Mouse (Mus musculus): ENCODE results near the gene Palm2. TPM values are rescaled to one million over a fixed set of nuclear protein-coding genes. Genes with fewer than 3 reads are reported as not detected.

Gene Palm2
- total and polyA plus RNA-seq, 2 experiments from 2014 or later: 26.4 to 33.1 TPM

DNA sequence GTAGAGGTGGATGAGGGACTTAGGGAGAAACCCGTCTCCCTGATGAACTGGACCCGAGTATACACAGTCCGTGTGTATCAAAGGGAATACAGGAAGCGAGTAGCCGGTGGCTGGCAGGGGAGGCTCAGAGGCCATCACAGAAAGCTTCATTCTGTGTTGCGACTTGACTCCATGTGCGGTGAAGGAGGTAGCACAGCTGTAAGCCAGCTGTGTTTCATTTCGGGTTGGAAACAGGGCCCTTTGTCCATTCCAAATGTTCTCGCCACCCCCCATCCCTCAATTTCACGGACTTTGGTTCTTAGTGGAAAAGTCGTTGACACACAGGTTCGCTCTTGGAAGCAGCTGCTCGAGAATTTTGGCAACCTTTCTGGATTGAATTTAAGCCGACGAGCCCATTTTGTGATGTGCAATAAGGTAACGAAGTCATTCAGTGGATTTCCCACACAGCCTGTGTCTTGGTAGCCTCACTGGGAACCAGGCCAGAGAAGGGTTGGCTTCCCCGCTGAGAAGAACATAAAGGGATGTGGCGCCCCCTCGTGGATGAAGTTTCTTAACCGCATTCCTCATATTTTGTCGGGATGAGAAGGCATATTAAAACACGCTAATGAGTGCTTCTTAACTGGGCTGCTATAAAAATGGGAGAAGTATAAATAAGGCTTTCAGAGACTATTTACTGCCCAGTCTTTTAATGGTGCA, 173.3 kb downstream of the Palm2 start:
- Histone ChIP-seq H3K27ac (ENCODE audit: low read depth, low read length) (no peak overlapping the region), H3K9me3 (ENCODE audit: low read length) (no peaks in the 10 kb centered on the region), H3K4me3 (ENCODE audit: low read depth, low read length) (no peak overlapping the region), H3K36me3 (ENCODE audit: insufficient read depth, low read length) (no peaks in the 10 kb centered on the region), H3K27me3 (ENCODE audit: insufficient read depth, low read length) (no peaks in the 10 kb centered on the region), H3K9ac (replicated peaks; ENCODE audit: low read length, poor library complexity, severe bottlenecking) (no peak overlapping the region), H3K4me1 (ENCODE audit: insufficient read depth, low read length) (no peaks in the 10 kb centered on the region), H3K4me2 (ENCODE audit: low read depth, low read length, poor library complexity, severe bottlenecking) (peak overlapping the region; percentile 2; the same call in 1 of the 2 replicates)
- peak; percentile 95 for DNase-seq (ENCODE audit: low spot score)
- ATAC-seq (ENCODE audit: low FRiP score): peak; percentile 54; the same call in 1 of the 2 replicates
- WGBS: 38% methylated on average over 22 of the region's 22 CpGs
- TF ChIP-seq CTCF (IDR thresholded peaks at IDR 0.05): peak; percentile 88

DNA sequence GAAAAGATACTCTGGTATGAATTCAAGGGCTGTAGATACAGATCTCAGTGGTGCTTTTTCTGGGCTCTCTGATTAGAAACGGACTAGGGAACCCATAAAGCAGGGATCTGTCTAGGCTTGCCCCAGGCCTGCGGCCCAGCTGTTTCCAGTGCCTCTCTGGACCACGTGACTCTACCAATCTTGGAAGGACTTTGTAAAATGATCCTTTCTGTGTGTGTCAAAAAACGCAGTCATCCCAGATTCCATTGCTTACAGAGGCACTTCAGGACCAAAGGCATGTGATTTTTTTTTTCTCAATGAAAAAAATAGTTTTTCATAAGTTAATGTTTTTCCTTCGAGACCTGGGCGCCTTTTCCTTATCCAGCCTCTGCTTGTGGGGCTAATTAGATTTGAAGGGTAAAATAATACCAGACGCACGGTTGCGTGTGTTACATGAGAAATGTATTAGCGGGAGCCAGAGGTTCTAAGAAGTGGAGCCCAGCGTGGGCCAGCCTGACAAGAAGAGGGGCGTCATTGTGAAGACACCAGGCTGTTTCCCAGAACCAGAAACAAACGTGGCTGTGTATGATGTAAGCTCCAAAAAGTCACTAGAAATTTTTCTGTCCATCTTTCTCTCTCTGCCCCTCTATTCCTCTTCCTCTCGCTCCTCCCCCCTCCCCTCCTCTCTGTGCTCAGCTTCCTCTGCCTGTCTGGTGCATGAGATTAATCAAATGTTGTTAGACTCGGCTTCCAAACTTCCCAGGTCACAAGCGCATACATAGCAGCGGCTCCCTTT, 177.4 kb downstream of the Palm2 start:
- Histone ChIP-seq H3K27ac (ENCODE audit: low read depth, low read length) (no peak overlapping the region), H3K9me3 (ENCODE audit: low read length) (no peaks in the 10 kb centered on the region), H3K36me3 (ENCODE audit: insufficient read depth, low read length) (no peaks in the 10 kb centered on the region), H3K9ac (replicated peaks; ENCODE audit: low read length, poor library complexity, severe bottlenecking) (no peak overlapping the region), H3K4me1 (ENCODE audit: insufficient read depth, low read length) (no peaks in the 10 kb centered on the region), H3K4me2 (ENCODE audit: low read depth, low read length, poor library complexity, severe bottlenecking) (no peak overlapping the region), H3K27me3 (ENCODE audit: insufficient read depth, low read length) (no peaks in the 10 kb centered on the region), H3K4me3 (ENCODE audit: low read depth, low read length) (no peak overlapping the region)
- TF ChIP-seq CTCF (IDR thresholded peaks at IDR 0.05): no peak
- WGBS: 42% methylated on average over 17 of the region's 17 CpGs
- DNase-seq (ENCODE audit: low spot score) (no peak), ATAC-seq (ENCODE audit: low FRiP score) (no peak)

DNA sequence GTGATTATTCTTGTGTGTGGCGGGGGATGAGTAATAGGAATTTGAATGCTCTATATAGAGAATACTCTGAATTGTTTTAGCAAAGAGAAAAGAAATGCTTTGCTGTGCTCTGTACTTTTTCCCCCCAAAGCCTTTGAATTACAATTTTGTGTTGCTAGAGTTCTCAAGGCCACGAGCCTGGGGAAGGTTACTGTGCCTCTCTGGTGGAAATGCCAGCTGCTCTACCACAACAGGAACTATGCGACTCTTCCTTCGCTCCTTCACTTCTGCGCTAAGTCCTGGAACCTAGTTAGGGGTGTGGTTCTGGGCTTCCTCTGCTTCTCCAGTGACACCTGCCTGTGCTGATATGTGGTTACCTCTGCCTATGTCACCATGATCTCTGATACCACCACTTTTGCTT, 178.7 kb downstream of the Palm2 start:
- WGBS: 93% methylated on average over 5 of the region's 5 CpGs
- no peak for ATAC-seq (ENCODE audit: low FRiP score)

DNA sequence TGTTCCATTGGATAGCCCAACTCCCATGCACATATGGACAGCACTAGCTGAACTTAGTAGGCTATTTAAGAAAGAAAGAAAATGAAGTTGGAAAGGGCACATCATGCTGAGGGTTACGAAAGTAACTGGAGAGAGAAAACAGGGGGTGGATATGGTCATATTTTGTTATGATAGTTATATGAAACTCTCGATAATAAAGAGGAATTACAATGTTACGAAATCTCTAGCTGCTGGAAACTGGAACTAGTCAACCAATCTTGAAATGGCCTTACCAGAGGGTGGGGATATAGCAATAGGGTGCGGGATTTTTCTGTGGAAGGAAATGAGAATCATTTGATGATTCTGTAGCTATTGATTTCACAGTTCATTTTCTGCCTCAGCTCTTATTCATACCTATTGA, 180.6 kb downstream of the Palm2 start:
- TF ChIP-seq CTCF (IDR thresholded peaks at IDR 0.05): no peak
- Histone ChIP-seq H3K36me3 (ENCODE audit: insufficient read depth, low read length) (no peaks in the 10 kb centered on the region), H3K9me3 (ENCODE audit: low read length) (no peaks in the 10 kb centered on the region), H3K4me3 (ENCODE audit: low read depth, low read length) (no peak overlapping the region), H3K4me1 (ENCODE audit: insufficient read depth, low read length) (no peaks in the 10 kb centered on the region), H3K4me2 (ENCODE audit: low read depth, low read length, poor library complexity, severe bottlenecking) (no peak overlapping the region), H3K9ac (replicated peaks; ENCODE audit: low read length, poor library complexity, severe bottlenecking) (no peak overlapping the region), H3K27me3 (ENCODE audit: insufficient read depth, low read length) (no peaks in the 10 kb centered on the region), H3K27ac (ENCODE audit: low read depth, low read length) (no peak overlapping the region)
- DNase-seq (ENCODE audit: low spot score) (no peak), ATAC-seq (ENCODE audit: low FRiP score) (no peak)
- 94% methylated on average over 4 of the region's 4 CpGs for WGBS

More for the DNA sequence above, 178.7 kb downstream of the Palm2 start:
- H3K4me2 ChIP-seq (ENCODE audit: low read depth, low read length, poor library complexity, severe bottlenecking): no peak overlapping the region
- no peak overlapping the region for H3K9ac ChIP-seq (replicated peaks; ENCODE audit: low read length, poor library complexity, severe bottlenecking)
- H3K27ac ChIP-seq (ENCODE audit: low read depth, low read length): no peak overlapping the region
- no peak for DNase-seq (ENCODE audit: low spot score)
- no peaks in the 10 kb centered on the region for H3K27me3 ChIP-seq (ENCODE audit: insufficient read depth, low read length)
- H3K4me1 ChIP-seq (ENCODE audit: insufficient read depth, low read length): no peaks in the 10 kb centered on the region
- no peak for TF ChIP-seq CTCF (IDR thresholded peaks at IDR 0.05)
- no peaks in the 10 kb centered on the region for H3K36me3 ChIP-seq (ENCODE audit: insufficient read depth, low read length)
- no peak overlapping the region for H3K4me3 ChIP-seq (ENCODE audit: low read depth, low read length)
- no peaks in the 10 kb centered on the region for H3K9me3 ChIP-seq (ENCODE audit: low read length)

DNA sequence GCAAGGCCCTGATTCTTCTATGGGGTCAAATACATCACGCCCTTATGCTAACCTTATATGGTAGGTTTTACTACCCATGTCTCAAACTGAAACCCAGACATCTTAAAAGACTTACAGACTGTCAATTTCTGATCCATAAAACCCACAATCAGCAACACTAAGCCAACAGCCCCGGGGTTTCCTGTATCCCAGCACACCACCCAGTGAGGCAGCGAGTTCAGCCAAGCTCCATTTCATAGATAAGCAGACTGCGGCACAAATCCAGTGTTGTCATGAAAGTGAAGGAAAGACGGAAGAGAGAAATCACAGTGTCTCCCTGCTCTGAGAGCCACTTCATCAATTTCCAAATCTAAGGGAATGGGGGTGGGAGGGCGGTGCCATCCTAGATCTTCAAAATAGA, 184.7 kb downstream of the Palm2 start:
- WGBS: 81% methylated on average over 6 of the region's 6 CpGs
- H3K36me3 ChIP-seq (ENCODE audit: insufficient read depth, low read length): no peaks in the 10 kb centered on the region
- no peak for TF ChIP-seq CTCF (IDR thresholded peaks at IDR 0.05)
- H3K9ac ChIP-seq (replicated peaks; ENCODE audit: low read length, poor library complexity, severe bottlenecking): no peak overlapping the region
- H3K27me3 ChIP-seq (ENCODE audit: insufficient read depth, low read length): no peaks in the 10 kb centered on the region
- no peak overlapping the region for H3K27ac ChIP-seq (ENCODE audit: low read depth, low read length)
- H3K4me2 ChIP-seq (ENCODE audit: low read depth, low read length, poor library complexity, severe bottlenecking): no peak overlapping the region
- no peak overlapping the region for H3K4me3 ChIP-seq (ENCODE audit: low read depth, low read length)
- ATAC-seq (ENCODE audit: low FRiP score) (no peak), DNase-seq (ENCODE audit: low spot score) (no peak)
- no peaks in the 10 kb centered on the region for H3K9me3 ChIP-seq (ENCODE audit: low read length)
- H3K4me1 ChIP-seq (ENCODE audit: insufficient read depth, low read length): no peaks in the 10 kb centered on the region

DNA sequence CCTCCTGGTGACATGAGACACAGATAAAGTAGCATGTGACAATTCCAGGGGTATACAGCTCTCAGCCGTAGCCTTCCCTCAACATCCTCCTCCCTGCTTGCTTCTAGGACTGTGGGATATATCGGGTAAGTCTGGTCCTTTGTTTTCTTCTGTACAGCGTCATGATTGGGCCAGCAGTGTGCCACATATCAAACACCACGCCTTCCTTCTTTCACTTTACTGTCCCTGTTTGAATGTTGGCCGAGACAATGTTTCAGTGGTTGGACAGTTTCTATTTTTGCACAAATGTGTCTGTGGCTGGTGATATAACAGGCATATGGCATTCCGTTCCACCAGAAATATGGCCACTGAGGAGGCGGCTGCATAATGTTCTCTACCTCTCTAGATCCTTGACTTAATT, 188.8 kb downstream of the Palm2 start:
- no peak overlapping the region for H3K9ac ChIP-seq (replicated peaks; ENCODE audit: low read length, poor library complexity, severe bottlenecking)
- H3K4me3 ChIP-seq (ENCODE audit: low read depth, low read length): no peak overlapping the region
- TF ChIP-seq CTCF (IDR thresholded peaks at IDR 0.05): no peak
- no peaks in the 10 kb centered on the region for H3K9me3 ChIP-seq (ENCODE audit: low read length)
- no peaks in the 10 kb centered on the region for H3K36me3 ChIP-seq (ENCODE audit: insufficient read depth, low read length)
- no peak overlapping the region for H3K27ac ChIP-seq (ENCODE audit: low read depth, low read length)
- no peak overlapping the region for H3K4me2 ChIP-seq (ENCODE audit: low read depth, low read length, poor library complexity, severe bottlenecking)
- no peak for ATAC-seq (ENCODE audit: low FRiP score)
- 82% methylated on average over 7 of the region's 7 CpGs for WGBS
- H3K4me1 ChIP-seq (ENCODE audit: insufficient read depth, low read length): no peaks in the 10 kb centered on the region
- no peaks in the 10 kb centered on the region for H3K27me3 ChIP-seq (ENCODE audit: insufficient read depth, low read length)
- DNase-seq (ENCODE audit: low spot score): no peak
